Mouse (Mus musculus) CD8-positive naive resting alpha-beta T cell, adult 2 months (primary cell): ENCODE results near the gene Gm49393.

Experiments used
- DNase-seq, 2 experiments: peaks; one replicate each; pipeline ENCODE4 v3.0.0; 2022; ENCODE audit warnings: low read depth in 2 of 2, low spot score in 2 of 2

The Gm49393 gene

GRCm38 (mm10) chr13:60809690-60810089, 125.7 kb downstream of the Gm49393 start:
- DNase-seq, result no peak
